Mouse (Mus musculus) naive thymus-derived CD4-positive, alpha-beta T cell, adult 2 months (primary cell): ENCODE data around the gene Pnmal1.
"Not testable (repeated sequence)": the region's sequence is repeated elsewhere in the genome, so short reads cannot be mapped to it uniquely, and the experiment has no call there.

Experiments used
- DNase-seq: peaks from one replicate; pipeline ENCODE4 v3.0.0-alpha.2; 2011; ENCODE audit warnings: low read depth

The Pnmal1 gene

GRCm38 (mm10) chr7:16950861-16951635, 8.4 kb upstream of the Pnmal1 start:
- DNase-seq: peak; percentile 91

- DNase-seq: not testable (repeated sequence)
Measured at GRCm38 (mm10) chr7:16953776-16954175, 5.7 kb upstream of the Pnmal1 start.

GRCm38 (mm10) chr7:16955712-16956111, 3.8 kb upstream of the Pnmal1 start:
- no peak for DNase-seq

- no peak for DNase-seq
Measured at GRCm38 (mm10) chr7:16956410-16957265, 2.8 kb upstream of the Pnmal1 start.

GRCm38 (mm10) chr7:16961678-16962077, 2.2 kb downstream of the Pnmal1 start:
- no peak for DNase-seq

GRCm38 (mm10) chr7:16968414-16968813, 8.9 kb downstream of the Pnmal1 start:
- DNase-seq: no peak

GRCm38 (mm10) chr7:16971160-16971559, 11.7 kb downstream of the Pnmal1 start:
- DNase-seq: no peak

- DNase-seq: no peak
Measured at GRCm38 (mm10) chr7:16974018-16974417, 14.5 kb downstream of the Pnmal1 start.

GRCm38 (mm10) chr7:16976298-16976697, 16.8 kb downstream of the Pnmal1 start:
- DNase-seq: no peak

- no peak for DNase-seq
Measured at GRCm38 (mm10) chr7:16978173-16978572, 18.7 kb downstream of the Pnmal1 start.

- no peak for DNase-seq
Measured at GRCm38 (mm10) chr7:16978593-16978992, 19.1 kb downstream of the Pnmal1 start.

- peak; percentile 67 for DNase-seq
Measured at GRCm38 (mm10) chr7:16980348-16980747, 20.9 kb downstream of the Pnmal1 start.

GRCm38 (mm10) chr7:16982859-16983568, 23.5 kb downstream of the Pnmal1 start, which contains the start of gene Gm42372:
Gene Gm42372, plus strand, starts transcription at chr7:16983086.
- peak; percentile 94 for DNase-seq

- no peak for DNase-seq
Measured at GRCm38 (mm10) chr7:16987541-16988149, 28.2 kb downstream of the Pnmal1 start.

- DNase-seq: no peak
Measured at GRCm38 (mm10) chr7:16988405-16988804, 28.9 kb downstream of the Pnmal1 start.

GRCm38 (mm10) chr7:16990006-16990744, 30.7 kb downstream of the Pnmal1 start:
- peak; percentile 74 for DNase-seq

- DNase-seq: no peak
Measured at GRCm38 (mm10) chr7:16991681-16992450, 32.4 kb downstream of the Pnmal1 start.

- DNase-seq: no peak
Measured at GRCm38 (mm10) chr7:16992451-16992807, 33.0 kb downstream of the Pnmal1 start, which contains the start of gene Ccdc8. Gene Ccdc8, plus strand, starts transcription at chr7:16992708.

GRCm38 (mm10) chr7:16993651-16994399, 34.3 kb downstream of the Pnmal1 start:
- DNase-seq: no peak

GRCm38 (mm10) chr7:16994400-16994799, 34.9 kb downstream of the Pnmal1 start:
- no peak for DNase-seq
